Mouse (Mus musculus) spleen, adult 2 months (tissue): ENCODE measurements around the gene Poc1a. TPM values are rescaled to one million over a fixed set of nuclear protein-coding genes. Genes with fewer than 3 reads are reported as not detected.

Experiments
- DNase-seq, 2 experiments: peaks; one replicate each; pipeline versions ENCODE4 v3.0.0 to v3.0.0-alpha.2; 2012 to 2021; ENCODE audit warnings: low spot score in 2 of 2, low read depth in 1 of 2
- H3K27ac ChIP-seq: fragments of 200-500 bp; 2 replicates; pipeline ENCODE4 v1.5.1; 2012; ENCODE audit warnings: low read length, inconsistent platforms; ENCODE audit not compliant: insufficient read depth
- H3K27me3 ChIP-seq: fragments of 200-500 bp; 2 replicates; pipeline ENCODE4 v1.6.1; 2012; ENCODE audit warnings: mild to moderate bottlenecking, moderate library complexity, low read length, inconsistent platforms; ENCODE audit not compliant: control insufficient read depth, insufficient read depth
- H3K36me3 ChIP-seq: fragments of 200-500 bp; 2 replicates; pipeline ENCODE4 v1.6.1; 2012; ENCODE audit warnings: mild to moderate bottlenecking, low read length, inconsistent platforms; ENCODE audit not compliant: control insufficient read depth, insufficient read depth
- H3K4me1 ChIP-seq: fragments of 200-500 bp; 2 replicates; pipeline ENCODE4 v1.6.1; 2011; ENCODE audit warnings: inconsistent platforms; ENCODE audit not compliant: control insufficient read depth, insufficient read depth, insufficient read length
- H3K4me3 ChIP-seq: fragments of 200-500 bp; 2 replicates; pipeline ENCODE4 v1.5.1; 2011; ENCODE audit warnings: mild to moderate bottlenecking, inconsistent platforms; ENCODE audit not compliant: insufficient read depth, insufficient read length; ENCODE audit errors: extremely low read depth
- CTCF ChIP-seq: fragments of 200-500 bp; IDR thresholded peaks from 2 replicates; pipeline ENCODE4 v1.5.1; 2011; ENCODE audit warnings: mild to moderate bottlenecking, inconsistent platforms; ENCODE audit not compliant: insufficient read depth, insufficient read length, insufficient replicate concordance; ENCODE audit errors: extremely low read depth
- POLR2A ChIP-seq: fragments of 200-500 bp; IDR thresholded peaks from 2 replicates; pipeline ENCODE4 v1.6.1; 2011; ENCODE audit warnings: low read depth, low read length, inconsistent platforms
- WGBS: fragments of 180-500 bp; shearing (Covaris S2); methylation state at CpG from one replicate; pipeline ENCODE4 v1.1.7; 2018; 5-methylcytosine and 5-hydroxymethylcytosine counted together
- polyA plus RNA-seq: library from polyadenylated mRNA; depleted of rRNA; stranded (reverse); fragments of >200 nt; gene quantifications from 2 replicates; pipeline ENCODE4 v1.2.3, GENCODE M21; 2012

Gene Poc1a
- polyA plus RNA-seq, 1 experiment: 6.8 TPM

DNA sequence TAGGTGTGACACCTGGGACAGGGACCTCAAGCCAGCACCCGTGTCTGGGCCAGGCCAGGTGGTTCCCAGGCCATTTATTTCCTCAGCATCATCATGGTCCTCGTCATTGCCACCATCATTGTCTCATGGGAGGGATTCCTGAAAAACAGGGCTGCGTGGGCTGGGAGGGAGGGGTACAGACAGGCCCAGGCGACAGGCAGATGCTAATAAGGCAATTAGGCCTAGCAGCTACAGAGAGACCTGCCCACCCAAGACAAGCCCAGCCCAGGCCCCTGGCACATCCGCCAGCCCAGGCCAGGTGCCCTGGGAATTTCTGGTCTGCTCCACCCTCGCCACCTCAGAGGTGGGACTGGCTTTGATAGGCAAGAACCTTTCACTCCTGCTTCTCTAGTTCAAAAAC, 78.4 kb downstream of the Poc1a start:
- TF ChIP-seq CTCF (no peak), POLR2A (no peak)
- 92% methylated on average over 6 of the region's 6 CpGs for WGBS
- no peak for DNase-seq
- no peak overlapping the region for H3K27ac ChIP-seq
- no peaks in the 10 kb centered on the region for H3K36me3 ChIP-seq
- H3K27me3 ChIP-seq: no peaks in the 10 kb centered on the region
- no peaks in the 10 kb centered on the region for H3K4me1 ChIP-seq
- no peak overlapping the region for H3K4me3 ChIP-seq

DNA sequence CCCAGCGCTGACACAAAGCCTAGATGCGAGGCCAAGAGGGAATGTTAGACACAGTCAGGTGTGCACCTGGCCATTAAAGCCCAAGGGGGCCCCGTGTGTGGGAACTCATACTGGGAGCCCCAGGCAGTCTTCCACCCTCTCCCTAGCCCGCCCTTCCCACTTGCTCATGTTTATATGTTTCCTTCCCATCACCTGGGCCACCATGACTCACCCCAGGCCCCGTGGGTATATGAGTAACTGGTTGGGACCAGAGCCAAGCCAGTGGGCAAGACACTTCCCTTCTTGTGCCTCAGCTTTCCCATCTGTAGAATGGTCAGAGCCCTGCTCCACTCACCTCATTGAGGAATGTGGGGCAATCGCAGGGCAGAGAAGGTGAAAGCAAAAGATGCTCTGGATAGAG, 80.3 kb downstream of the Poc1a start:
- 71% methylated on average over 6 of the region's 6 CpGs for WGBS
- no peak for DNase-seq

DNA sequence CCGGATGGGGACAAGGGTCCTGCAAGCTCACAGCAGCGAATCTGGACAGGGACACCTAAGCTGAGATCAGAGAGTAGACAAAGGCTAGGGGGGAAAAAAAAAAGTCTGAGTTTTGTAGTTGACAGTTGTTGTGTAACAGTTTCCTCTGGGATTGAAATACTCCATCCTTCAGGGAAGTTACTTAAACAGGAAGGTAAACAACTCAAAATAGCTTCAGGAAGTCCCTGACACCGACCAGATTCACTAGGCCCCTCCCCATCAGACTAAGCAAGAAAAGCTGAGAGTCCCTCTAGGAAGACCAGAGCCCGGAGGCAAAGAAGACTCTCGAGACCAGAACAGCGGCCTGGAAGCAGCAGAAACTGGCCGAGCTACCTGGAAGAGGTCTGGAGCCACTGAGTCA, 84.5 kb downstream of the Poc1a start:
- Histone ChIP-seq H3K27ac (no peak overlapping the region), H3K4me1 (no peaks in the 10 kb centered on the region), H3K36me3 (no peaks in the 10 kb centered on the region), H3K27me3 (no peaks in the 10 kb centered on the region), H3K4me3 (no peak overlapping the region)
- WGBS: 59% methylated on average over 7 of the region's 7 CpGs
- no peak for TF ChIP-seq POLR2A
- TF ChIP-seq CTCF: no peak
- DNase-seq: no peak

More for the DNA sequence above, 80.3 kb downstream of the Poc1a start:
- TF ChIP-seq POLR2A (no peak), CTCF (no peak)
- H3K36me3 ChIP-seq: no peaks in the 10 kb centered on the region
- no peak overlapping the region for H3K4me3 ChIP-seq
- H3K4me1 ChIP-seq: no peaks in the 10 kb centered on the region
- H3K27ac ChIP-seq: no peak overlapping the region
- H3K27me3 ChIP-seq: no peaks in the 10 kb centered on the region

DNA sequence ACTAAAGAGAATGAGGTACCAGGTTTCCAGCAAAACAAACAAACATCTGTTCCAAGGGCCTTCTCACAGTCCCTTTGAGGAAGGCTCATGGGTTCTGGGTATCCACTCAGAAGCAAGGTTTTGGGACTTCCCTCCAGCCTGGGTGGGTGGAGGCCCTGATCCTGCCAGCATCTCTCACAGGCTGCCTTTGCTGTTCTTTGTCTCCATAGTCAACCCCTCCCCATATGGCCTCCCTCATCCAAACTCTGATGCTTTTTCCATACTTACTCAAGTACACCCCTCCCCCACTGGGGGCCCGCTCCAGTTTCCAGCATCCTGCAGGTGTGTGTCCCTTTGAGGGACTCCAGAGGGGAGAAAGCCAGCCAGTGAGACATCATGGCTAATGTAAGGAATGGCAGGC, 85.3 kb downstream of the Poc1a start:
- TF ChIP-seq CTCF: no peak
- TF ChIP-seq POLR2A: no peak
- Histone ChIP-seq H3K36me3 (no peaks in the 10 kb centered on the region), H3K4me1 (peaks cover 7% of the 10 kb centered on the region), H3K27me3 (no peaks in the 10 kb centered on the region), H3K27ac (no peak overlapping the region), H3K4me3 (no peak overlapping the region)
- 100% methylated on average over 1 of the region's 1 CpGs for WGBS
- DNase-seq: no peak

DNA sequence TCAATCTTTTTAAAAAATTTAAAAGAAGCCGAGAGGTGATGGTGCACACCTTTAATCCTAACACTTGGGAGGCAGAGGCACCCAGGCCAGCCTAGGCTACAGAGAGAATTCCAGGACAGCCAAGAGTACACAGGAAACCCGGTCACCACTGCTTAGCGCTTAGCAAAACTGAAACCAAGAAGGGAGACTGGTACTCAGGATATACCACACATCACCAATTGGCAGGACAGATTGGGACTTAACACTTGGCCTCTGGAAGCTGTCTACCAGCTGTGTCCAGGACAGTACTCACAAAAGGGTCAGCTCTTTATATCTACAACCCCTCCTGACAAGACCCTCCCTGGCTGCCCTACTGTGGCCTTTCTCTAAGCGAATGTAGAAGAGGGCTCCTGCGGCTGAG, 86.1 kb downstream of the Poc1a start:
- H3K36me3 ChIP-seq: no peaks in the 10 kb centered on the region
- TF ChIP-seq CTCF: no peak
- no peak for TF ChIP-seq POLR2A
- peaks cover 11% of the 10 kb centered on the region for H3K4me1 ChIP-seq
- no peak for DNase-seq
- peak overlapping the region; percentile 63; the same call in 1 of the 2 replicates for H3K4me3 ChIP-seq
- H3K27me3 ChIP-seq: no peaks in the 10 kb centered on the region
- H3K27ac ChIP-seq: peak overlapping the region; percentile 58; the same call in 1 of the 2 replicates
- WGBS: 21% methylated on average over 5 of the region's 5 CpGs

DNA sequence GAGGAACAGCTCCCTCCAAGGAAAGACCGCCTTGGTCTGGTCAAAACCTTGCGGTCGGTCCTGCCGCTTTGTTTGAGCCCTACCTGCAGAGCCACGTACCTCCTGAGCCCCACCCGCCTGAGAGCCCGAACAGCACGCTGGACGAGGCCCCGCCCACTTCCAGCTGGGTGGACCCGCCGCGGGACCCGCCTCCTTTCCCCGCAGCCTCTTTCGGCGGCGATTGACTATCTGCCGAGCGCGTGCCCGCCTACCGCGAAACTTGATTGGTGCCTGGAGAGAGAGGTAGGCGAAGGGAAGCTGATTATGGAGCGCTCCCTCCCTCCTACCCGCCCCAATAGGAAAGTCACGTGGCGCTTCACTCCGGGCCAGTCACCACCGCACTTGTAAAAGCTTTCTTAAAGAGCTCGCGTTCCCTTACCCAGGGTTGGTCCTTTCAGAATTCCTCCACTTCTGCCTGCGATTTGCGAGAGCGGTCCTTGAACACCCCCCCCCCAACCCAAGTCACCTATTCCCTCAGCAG, 86.8 kb downstream of the Poc1a start:
- Histone ChIP-seq H3K36me3 (no peaks in the 10 kb centered on the region), H3K27ac (peak overlapping the region; percentile 80), H3K4me1 (peaks cover 17% of the 10 kb centered on the region), H3K4me3 (peak overlapping the region; percentile 68), H3K27me3 (no peaks in the 10 kb centered on the region)
- under 1% methylated on average over 36 of the region's 36 CpGs for WGBS
- TF ChIP-seq POLR2A (no peak), CTCF (no peak)
- peak; percentile 95 to 99 for DNase-seq

DNA sequence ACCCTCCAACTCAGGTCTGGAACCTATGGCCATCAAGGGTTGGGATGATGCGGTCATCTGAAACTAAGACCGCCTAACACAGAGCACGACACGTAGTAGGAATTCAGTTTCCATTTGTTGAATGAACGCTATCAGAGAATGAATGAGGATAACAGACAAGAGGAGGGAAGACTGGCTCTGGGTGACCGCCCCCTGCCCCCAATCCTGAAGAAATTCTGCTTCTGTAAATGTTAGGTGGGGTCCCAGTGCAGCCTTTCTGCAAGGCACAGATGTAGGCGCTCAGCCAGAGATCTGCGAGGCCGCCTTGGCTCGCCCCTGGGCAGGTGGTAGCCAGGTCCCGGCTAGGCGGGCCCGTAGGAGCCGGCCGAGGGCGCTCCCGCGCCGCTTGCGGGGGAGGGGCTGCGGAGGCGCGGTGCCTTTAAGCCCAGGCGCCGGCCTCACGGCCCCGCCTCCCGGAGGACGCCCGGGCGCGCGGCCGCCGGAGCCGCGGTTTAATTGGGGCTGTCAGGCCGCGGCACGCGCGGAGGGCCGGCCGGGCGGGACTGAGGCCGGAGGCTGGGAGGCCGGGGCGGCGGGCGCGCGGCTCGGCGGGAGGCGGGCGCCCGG, 87.4 kb downstream of the Poc1a start, which contains the start of gene Dusp7:
TSS of gene Dusp7 (plus strand) at position 521 of the 606 bp plus-strand sequence.
- 1% methylated on average over 52 of the region's 57 CpGs for WGBS
- H3K36me3 ChIP-seq: no peaks in the 10 kb centered on the region
- H3K27me3 ChIP-seq: no peaks in the 10 kb centered on the region
- TF ChIP-seq CTCF (no peak), POLR2A (peak; percentile 38)
- peak within 1 kb of the TSS; percentile 72 for H3K4me3 ChIP-seq
- DNase-seq: peak in 1 of 2 experiments; percentile 80
- peaks cover 22% of the 10 kb centered on the region for H3K4me1 ChIP-seq
- peak within 1 kb of the TSS; percentile 80 for H3K27ac ChIP-seq
